Mouse (Mus musculus) MN1 (cell line): Measurements from ENCODE around the gene C1ql4.

ENCODE experiments used
- DNase-seq: peaks from one replicate; pipeline ENCODE4 v3.0.0-alpha.2; 2016; ENCODE audit warnings: low spot score

The C1ql4 gene

DNA sequence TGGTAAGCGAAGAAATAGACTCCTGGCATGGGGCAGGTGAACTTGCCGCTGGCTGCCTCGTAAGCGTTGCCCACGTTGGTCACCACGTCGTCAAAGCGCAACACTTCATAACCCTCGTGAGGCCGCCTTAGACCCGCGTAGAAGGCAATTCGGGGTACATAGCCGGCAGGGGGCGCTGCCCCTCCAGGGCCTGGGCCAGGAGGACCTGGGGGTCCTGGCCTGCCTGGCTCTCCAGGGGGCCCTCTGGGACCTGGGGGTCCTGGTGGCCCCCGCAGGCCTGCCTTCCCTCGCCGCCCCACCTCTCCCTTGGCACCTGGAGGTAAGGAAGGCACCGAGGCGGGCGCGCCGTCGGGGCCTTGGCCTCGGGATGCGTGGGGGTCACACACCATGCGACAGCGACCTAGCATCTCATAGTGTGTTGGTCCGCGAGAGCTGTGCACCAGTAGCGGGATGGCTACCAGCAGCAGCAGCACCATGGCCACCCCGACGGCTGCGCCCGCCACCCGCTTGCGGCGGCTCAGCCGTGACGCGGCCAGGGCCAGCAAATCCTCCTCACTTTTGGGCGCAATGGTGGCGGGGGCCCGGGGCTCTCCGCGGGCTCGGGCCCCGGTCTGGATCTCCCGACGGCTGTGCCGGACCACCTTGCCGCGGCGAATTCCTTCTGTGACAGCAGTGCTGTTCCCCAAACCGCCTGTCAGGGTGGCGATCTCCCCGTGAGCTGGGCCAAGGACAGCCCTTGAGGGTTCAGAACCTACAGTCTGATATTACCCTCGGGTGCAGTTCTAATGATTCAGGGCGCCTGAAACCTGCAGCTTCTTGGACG lies at the start of gene C1ql4:
Gene C1ql4 (minus strand): TSS at position 565 of the 823 bp plus-strand sequence.
- no peak for DNase-seq

DNA sequence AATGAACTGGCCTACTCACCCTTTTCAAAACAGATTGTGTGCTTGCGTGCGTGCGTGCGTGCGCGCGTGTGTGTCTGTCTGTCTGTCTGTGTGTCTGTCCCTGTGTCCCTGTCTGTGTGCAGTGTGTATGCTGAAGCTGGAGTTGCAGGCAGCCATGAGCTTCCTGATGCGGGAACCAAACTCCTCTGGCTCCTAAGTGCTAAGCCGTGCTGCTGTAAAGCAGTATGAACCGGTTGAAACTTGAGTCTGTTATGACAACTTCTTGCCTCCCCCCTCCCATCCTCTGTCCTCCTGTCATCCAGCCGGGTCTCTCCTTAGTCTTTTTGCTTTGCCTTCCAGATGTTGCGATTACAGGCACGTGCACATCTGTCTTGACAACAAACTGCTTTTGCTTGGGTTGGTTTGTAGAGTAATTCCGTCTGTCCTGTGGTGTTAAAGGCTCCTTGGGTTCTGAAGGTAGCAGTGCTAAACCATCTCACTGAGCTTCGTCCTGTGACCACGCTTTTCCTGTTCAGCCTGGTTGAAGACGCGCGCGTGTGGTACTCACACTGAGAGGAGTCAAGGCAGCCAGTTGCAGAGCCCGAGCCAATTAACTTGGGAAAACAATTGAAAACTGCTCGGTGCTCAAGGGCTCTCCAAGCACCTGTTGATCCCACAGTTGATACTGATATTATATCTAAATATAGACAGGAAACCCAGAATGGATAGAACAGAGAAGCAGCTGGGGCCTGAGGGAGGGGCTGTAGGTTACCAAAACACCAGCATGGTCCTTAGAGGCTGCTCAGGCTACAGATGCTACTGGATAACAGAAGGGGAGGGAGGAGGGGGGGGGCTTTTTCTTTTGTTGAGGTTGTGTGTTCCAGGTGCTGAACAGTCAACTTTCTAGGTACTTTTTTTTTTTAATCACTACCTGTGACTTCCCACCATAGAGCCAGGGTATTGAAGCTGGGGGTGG lies 42.6 kb upstream of the C1ql4 start:
- DNase-seq = no peak

DNA sequence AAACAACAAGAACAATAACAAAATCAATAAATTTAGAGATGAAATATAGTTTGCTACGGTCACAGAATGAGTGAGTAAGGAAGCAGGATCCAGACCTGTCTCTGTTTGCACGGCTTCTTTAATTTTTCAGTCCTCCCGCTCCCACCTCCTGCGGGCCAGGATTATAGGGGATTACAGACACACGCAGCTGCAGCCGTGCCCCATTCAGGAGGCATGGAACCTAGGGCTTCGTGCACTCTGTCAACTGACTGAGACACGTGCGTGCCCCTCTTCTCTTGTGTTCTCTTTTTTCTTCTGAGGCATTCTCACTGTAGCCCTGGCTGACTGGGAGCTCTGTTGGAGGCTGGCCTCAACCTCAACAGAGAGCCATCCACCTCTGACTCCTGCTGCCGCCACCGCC lies 41.8 kb upstream of the C1ql4 start:
- DNase-seq = no peak

DNA sequence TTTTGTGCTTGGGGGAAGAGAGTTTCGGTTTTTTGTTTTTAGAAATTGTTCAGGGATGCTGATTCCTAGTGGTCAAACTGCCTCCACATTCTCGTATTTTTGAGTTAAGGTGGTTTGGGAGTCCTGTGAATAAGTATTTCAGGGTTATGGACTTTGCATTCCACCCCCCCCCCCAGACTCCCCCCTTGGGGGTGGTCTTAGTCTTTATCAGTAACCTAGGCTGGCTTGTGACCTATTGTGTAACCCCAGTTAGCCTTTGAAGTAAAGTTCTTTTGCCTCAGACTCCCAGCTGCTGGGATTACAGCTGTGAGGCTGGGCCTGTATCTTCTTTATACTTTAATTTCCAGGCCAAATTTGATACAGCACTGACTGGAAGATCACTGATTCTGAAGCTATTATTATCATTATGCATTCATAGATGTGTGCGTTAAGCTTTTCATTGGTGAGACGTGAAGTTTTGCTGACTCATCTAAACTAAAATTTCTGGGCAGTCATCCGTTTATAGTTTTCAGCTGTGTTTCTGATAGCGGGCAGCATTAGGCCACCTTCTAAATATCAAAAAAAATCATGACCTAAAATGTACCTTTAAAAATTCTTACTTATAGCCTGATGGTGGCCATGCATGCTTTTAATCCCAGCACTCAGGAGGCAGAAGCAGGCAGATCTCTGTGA lies 40.4 kb upstream of the C1ql4 start:
- no peak for DNase-seq

DNA sequence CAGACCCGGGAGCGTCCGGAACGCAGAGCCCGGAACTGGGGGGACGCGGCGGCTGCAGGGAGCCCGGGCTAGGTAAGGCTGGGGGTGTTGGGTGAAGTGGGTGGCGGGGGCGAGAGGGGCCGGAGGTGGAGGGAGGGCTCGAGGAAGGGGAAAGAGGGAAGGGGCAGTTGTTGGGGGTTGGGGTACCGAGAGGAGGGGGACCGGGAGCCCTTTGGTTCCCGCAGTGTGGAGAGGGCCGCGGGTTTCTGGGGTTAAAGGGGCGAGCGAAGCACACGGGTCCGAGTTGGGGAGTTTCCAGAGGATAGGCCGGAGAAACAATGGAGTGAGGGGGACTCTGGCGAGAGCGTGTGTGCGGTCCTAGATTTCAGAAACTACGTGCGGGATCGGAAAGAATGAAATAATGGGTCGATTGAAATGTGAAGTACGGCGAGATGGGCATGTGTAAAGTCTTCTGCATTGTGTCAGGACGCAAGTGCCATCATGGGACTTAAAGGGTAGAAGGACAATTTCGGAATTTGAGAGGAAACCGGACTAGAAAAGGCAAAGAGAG lies 39.3 kb upstream of the C1ql4 start:
- DNase-seq = peak; percentile 51

DNA sequence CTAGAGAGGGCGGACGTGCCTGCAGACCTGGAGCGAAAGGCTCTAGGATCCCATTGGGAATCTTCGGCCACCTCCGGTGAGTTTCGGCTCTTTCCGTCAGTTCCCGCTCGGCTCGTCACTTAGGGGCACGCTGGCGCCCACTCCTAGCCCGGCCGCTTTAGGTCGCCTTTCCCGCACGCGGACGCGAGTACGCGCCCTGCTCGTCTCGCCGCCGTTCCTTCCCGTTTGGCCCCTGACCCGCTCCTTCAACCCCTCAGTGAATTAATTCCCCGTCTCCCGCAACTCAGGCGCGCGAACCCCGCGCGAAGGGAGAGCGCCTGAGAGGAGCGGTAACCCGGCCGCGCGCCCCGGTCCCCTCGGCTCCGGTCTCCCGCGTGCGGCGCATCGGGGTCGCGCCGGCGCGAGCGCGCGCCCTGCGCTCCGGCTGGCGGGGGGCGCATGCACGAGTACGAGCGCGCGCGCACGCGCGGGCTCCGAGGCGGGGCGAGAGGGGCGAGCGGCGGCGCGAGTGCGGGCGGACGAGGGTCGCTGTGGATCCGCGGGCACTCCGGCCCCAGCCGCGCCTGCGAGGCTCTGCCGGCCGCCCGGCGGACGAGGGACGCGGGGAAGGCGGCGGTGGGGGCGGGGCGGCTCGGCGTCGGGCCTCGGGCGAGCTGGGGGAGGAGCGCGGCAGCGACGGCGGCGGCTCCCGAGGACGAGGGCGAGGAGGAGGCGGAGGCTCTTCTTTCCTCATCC lies 38.6 kb upstream of the C1ql4 start:
- peak; percentile 98 for DNase-seq

DNA sequence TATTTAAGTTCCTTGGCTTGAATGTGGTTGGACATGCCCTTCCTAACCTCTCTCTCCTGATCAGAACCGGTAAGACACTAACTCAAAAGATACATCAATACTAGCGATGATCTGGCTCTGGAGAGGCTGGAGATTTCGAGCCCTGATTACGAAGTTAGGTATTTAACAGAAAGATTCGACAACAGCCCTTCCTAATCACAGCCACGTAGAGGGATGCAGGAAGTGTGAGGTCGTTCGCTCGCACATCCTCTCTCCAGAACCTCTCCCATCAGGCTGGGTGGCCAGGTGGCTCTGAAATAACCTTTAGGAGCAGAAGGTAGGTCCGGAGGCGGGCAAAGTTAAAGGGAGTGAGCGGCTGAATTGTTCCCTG lies 38.1 kb upstream of the C1ql4 start, which contains the start of gene Spats2:
Gene Spats2 (plus strand): TSS at position 206 of the 370 bp plus-strand sequence.
- no peak for DNase-seq

DNA sequence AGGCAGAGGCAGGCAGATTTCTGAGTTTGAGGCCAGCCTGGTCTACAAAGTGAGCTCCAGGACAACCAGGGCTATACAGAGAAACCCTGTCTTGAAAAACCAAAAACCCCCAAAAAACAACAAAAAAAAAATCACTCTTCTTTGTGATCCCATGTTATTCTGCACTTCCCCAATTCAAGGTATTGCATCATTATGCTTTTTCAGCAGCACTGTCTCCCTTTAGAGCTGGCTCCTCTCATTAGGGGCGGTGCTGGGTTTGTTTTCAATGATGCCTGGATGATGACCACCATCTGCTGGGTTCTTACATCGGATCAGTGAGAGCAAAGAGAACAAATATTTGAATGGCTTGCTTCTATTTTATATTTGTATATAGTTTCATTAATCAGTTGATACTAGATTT lies 35.0 kb upstream of the C1ql4 start:
- DNase-seq = peak; percentile 36

DNA sequence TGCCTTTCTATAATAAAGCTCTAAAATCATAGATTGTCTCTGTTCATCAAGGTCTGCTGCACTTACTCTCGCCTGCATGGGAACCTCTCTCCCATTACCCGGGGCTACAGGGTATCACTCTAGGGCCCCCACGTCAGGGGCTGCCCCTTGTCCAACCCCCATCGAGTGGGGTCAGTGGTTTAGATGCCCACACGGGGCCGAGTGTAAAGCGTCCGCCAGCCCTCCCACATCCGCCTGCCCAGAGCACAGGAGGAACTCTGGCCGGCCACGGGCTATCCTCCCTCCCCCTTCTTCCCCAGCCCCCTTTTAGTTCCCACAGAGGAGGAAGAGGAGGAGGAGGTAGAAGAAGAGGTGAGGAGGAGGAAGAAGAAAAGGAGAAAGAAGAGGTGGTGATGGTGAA lies 33.2 kb upstream of the C1ql4 start:
- no peak for DNase-seq

DNA sequence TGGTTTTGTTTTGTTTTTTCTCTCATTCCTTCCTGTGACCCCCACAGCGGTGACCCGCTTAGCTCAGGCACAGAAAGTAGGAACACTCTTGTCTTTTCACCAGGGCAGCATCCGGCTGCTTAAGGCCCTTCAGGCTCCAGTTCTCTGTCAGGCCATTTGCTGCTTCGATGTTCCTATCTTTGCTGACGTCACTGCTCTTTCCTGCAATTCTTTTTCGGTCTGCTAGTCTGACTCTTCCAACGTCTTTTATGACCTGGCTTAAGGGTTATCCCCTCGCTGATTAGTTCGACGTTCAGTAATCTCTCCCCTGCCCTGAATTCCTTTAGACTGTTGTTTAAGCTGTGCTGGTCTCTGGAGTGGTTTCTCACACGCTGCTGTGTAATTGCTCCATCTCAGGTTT lies 28.9 kb upstream of the C1ql4 start:
- no peak for DNase-seq

DNA sequence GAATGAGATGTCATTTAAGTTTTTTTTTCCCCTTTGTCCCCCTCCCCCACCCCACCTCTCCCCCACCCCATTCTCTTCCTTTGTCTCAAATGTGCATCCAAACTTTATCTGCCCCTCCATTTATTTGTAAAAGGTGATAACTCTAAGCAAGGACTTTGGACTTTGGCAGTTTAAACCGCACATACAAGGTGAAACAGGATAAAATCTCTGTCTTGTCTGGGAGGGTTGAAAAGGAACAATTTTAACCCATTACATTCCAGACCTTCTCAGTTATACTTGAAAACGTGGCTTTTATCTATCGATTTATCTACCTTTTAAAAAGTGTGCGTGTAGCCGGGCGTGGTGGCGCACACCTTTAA lies 27.4 kb upstream of the C1ql4 start:
- no peak for DNase-seq

DNA sequence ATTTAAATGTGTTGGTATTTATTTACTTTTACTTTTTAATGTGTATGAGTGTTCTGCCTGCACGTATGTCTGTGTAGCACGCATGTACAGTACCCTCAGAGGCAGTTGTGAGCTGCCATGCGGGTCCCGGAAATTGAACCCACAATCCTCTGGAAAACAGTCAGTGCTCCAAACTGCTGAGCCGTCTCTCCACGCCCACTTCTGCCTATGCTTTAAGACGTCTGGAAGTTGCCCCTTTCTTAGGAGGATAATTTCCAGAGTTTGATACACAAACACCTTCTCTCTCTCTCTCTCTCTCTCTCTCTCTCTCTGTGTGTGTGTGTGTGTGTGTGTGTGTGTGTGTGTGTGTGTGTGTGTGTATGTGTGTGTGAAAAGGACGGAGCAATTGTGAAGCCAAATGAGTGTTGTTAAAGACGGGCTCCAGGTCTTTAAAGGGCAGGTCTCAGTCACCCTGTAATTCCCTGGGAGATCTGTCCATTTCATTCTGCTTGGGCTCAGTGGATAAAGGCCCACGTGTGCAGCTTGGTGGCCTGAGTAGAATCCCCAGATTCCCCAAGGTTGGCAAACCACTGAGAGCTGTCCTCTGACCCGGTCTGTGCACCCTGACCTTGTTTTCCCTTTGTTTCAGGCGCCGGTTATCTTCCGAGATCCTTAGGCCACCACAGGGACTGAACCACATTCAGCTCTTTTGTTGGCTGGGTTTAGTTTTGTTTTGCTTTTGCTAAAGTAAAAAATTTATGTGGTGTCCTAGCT lies 26.9 kb upstream of the C1ql4 start:
- DNase-seq = no peak

DNA sequence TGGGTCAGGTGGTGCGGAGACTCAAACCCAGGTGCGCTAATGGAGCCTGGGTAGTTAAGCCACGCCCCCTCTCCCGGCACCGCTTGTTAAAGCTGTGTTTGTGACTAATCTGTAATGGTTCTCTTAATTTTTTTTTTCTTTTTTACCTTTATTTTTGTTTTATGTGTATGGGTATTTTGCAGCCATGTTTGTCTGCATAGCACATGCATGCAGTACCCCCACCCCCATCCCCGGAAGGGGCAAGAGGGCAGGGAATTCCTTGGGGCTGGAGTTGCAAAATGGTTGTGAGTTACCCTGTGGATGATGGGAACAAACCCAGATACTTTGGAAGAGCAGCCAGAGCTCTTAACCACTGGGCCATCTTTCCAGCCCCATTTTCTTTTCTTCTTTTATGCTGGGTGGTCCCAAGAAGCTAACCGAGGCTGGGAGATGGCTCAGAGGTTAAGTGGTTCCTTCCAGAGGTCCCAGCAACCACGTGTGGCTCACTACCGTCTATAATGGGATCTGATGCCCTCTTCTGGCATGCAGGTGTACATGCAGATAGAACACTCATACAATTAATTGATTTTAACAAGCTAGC lies 25.9 kb upstream of the C1ql4 start:
- DNase-seq = no peak

DNA sequence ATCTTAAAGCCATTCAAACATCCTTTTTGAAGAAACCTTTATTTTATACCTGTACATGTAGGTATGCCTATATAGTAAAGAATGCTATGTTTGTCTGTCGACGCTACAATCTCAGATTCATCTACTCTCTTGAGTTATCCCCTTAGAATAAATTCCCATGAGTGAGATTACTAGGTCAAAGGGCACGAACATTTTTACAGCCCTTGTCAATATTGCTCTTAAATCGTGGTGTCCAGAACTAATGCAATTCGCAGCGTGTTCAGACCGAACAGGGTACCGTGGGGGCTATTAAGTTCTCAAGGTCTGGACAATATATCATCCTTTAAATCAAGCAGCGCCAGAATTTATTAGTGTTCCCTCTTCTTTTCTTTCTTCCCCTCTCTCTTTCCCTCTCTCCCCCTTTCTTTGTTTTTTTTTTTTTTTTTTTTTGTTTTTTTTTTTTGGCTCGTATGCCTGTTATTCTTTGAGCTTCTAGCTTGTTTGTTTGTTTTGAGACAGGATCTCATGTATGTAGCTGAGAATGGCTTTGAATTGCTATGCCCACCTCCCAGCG lies 25.3 kb upstream of the C1ql4 start:
- no peak for DNase-seq

DNA sequence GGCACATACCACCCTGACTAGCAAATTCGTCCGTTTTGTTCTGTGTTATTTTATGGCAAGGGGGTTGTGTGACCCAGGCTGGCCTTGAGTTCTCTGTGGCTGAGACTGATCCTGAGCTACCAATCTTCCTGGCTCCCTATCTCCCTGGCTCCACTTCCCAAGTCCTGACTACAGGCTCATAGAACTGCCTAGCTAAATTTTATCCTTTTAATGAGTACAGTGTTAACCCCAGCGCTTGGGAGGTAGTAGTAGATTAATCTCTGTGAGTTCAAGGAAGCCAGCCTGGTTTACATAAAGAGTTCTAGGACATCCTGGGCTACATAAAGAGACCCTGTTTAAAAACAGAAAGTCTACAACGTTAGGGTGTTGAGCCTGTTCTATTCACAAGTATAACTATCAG lies 24.2 kb upstream of the C1ql4 start:
- DNase-seq = no peak

DNA sequence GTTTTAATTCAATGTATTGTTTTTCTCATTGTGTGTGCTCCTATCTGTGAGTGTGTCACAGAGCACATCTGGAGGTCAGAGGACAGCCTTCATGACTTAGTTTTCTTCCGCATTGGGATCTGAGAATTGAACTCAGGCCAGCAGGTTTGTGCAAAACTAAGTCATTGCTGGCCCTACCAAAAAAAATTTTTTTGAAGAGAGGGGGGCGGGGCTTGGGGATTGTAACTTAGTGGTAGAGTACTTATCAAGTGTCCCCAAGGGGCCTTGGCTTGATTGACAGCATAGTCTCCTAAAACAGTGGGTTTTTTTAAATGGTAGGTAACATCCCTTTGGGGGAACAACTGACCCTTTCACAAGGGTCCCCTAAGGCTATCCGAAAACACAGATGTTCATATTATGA lies 23.5 kb upstream of the C1ql4 start:
- DNase-seq = no peak

DNA sequence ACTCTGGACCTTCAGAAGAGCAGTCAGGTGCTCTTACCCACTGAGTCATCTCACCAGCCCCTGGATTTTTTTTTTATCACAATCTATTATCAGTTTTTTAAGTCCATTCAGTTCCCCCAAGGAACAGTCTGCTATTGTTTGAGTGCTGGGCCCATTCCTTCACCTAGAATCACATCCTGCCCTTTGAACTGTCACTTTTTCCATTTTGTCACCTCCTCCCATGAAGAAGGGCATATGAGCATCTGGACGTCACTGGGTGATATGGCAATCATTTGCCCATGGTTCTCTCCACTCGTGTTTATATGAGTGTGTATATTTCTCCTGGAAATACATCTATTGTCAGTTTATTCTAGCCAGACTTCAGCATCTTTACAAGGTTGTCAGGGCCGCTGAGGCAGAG lies 20.2 kb upstream of the C1ql4 start:
- no peak for DNase-seq

DNA sequence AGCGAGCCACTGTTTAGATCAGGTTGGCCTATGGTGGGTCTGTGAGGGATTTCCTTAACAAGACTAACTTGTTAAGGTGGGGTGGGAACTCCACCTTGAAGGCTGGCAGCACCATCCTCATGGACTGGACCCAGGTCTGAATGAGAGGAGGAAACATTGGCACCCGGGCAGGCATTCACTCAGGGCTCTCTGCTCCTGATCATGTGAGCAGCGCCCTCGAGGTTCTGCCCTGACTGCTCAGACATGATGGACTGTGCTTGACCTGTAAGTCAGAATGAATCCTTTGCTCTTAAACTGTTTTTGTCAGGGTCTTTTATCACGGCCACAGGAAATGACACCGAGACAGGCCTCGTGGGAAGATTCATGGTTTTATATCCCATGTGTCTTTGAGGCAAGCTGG lies 17.6 kb upstream of the C1ql4 start:
- no peak for DNase-seq

DNA sequence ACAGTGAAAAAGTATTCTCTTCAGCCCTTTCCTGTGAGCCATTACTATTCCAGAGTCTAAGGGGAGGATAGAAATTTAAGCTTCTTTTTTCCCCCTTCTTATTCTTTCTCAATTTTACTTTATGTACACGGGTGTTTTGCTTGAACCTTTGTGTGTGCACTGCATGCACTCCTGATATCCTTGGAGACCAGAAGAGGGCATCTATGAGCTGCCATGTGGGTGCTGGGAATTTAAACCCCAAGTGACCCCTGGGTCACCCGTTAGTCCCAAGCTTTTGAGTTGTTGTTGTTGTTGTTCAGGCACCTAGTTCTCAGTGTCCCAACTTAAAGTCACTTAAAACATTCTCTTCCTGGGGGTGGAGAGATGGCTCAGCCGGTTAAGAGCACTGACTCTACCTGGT lies 12.4 kb upstream of the C1ql4 start:
- DNase-seq = no peak

DNA sequence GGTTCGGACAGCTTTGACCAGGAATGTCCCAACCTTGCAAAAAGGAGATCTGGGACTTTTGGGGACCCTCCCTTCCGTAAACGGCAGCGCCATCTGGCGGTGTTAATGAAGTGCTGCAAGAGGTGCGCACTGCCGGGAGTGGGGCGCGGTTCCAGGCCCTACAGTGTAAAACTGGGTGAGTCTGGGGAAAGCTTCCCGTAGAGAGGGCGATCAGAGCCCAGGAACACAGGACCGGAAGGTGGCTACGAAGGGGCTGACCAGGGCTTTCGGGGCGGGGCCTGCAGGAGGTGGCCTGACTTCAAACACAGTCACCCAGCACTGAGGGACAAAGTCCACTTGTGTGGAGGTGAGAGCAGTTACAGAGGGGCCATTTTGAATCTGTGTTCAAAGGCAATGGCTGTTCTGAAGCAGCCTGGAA lies 11.5 kb upstream of the C1ql4 start:
- peak; percentile 83 for DNase-seq
